Mouse (Mus musculus) MEL (cell line): Measurements from ENCODE around the gene Ryr2.
A peak's percentile ranks its signal among the peaks of the same experiment; 100 is the strongest.

Experiments
- CTCF ChIP-seq, 3 experiments: IDR thresholded peaks in 2 of 3; conservative IDR thresholded peaks in 1 of 3; 2 replicates each; pipeline ENCODE4 v1.5.1; 2011 to 2012; ENCODE audit warnings: low read length in 3 of 3, low read depth in 2 of 3, mild to moderate bottlenecking in 2 of 3, improper control_type of control experiment in 1 of 3, inconsistent platforms in 1 of 3, mixed read lengths in 1 of 3, moderate library complexity in 1 of 3; ENCODE audit not compliant: control insufficient read depth in 1 of 3, insufficient read depth in 1 of 3, poor library complexity in 1 of 3, severe bottlenecking in 1 of 3
- EP300 ChIP-seq, 2 experiments: IDR thresholded peaks; 2 replicates each; pipeline ENCODE4 v1.6.1; 2011; ENCODE audit warnings: improper control_type of control experiment in 2 of 2, low read length in 2 of 2, low read depth in 1 of 2, mild to moderate bottlenecking in 1 of 2
- JUND ChIP-seq: IDR thresholded peaks from 2 replicates; pipeline ENCODE4 v1.6.1; 2011; ENCODE audit warnings: low read depth, mild to moderate bottlenecking, improper control_type of control experiment, low read length
- MAFK ChIP-seq: IDR thresholded peaks from 2 replicates; pipeline ENCODE4 v1.6.1; 2011; ENCODE audit warnings: low read depth, mild to moderate bottlenecking, low read length, improper control_type of control experiment, borderline replicate concordance
- MAX ChIP-seq: IDR thresholded peaks from 2 replicates; pipeline ENCODE4 v1.6.1; 2011; ENCODE audit warnings: low read length, improper control_type of control experiment
- NELFE ChIP-seq: IDR thresholded peaks from 2 replicates; pipeline ENCODE4 v1.6.1; 2011; ENCODE audit warnings: low read depth, low read length, improper control_type of control experiment
- POLR2A ChIP-seq, 2 experiments: IDR thresholded peaks; 2 replicates each; pipeline ENCODE4 v1.6.1; 2011 to 2012; ENCODE audit warnings: low read length in 2 of 2, mild to moderate bottlenecking in 2 of 2, control low read depth in 1 of 2, improper control_type of control experiment in 1 of 2, low read depth in 1 of 2, moderate library complexity in 1 of 2; ENCODE audit not compliant: control insufficient read depth in 1 of 2, insufficient read depth in 1 of 2, poor library complexity in 1 of 2
- RCOR1 ChIP-seq: IDR thresholded peaks from 2 replicates; pipeline ENCODE4 v1.6.1; 2012; ENCODE audit warnings: low read depth, mild to moderate bottlenecking, inconsistent platforms, low read length, improper control_type of control experiment
- TBP ChIP-seq: IDR thresholded peaks from 2 replicates; pipeline ENCODE4 v1.8.0; 2011; ENCODE audit warnings: low read depth, low read length, improper control_type of control experiment
- UBTF ChIP-seq: IDR thresholded peaks from 2 replicates; pipeline ENCODE4 v1.6.1; 2012; ENCODE audit warnings: low read depth, mild to moderate bottlenecking, inconsistent platforms, low read length, improper control_type of control experiment, moderate library complexity, borderline replicate concordance; ENCODE audit not compliant: insufficient read depth
- ZC3H11A ChIP-seq: IDR thresholded peaks from 2 replicates; pipeline ENCODE4 v1.6.1; 2012; ENCODE audit warnings: low read depth, mild to moderate bottlenecking, inconsistent platforms, low read length, improper control_type of control experiment

- TF ChIP-seq MAFK (no peak), POLR2A (IDR thresholded peaks at IDR 0.05; ENCODE audit: control insufficient read depth in 1 of 2, insufficient read depth in 1 of 2, low read depth in 1 of 2, low read length in 2 of 2, poor library complexity in 1 of 2) (no peak), NELFE (no peak), CTCF (IDR thresholded peaks at IDR 0.05 in 2 of 3, conservative IDR thresholded peaks at IDR 0.05 in 1 of 3; ENCODE audit: control insufficient read depth in 1 of 3, insufficient read depth in 1 of 3, low read depth in 2 of 3, low read length in 3 of 3, poor library complexity in 1 of 3, severe bottlenecking in 1 of 3) (no peak), EP300 (IDR thresholded peaks at IDR 0.05; ENCODE audit: low read depth in 1 of 2, low read length in 2 of 2) (peak; percentile 30 to 65; a peak in 3 of 4 replicates), ZC3H11A (no peak), MAX (no peak), UBTF (no peak), JUND (no peak), TBP (no peak), RCOR1 (no peak)
Observed at GRCm38 (mm10) chr13:11915619-11916018, 191.1 kb downstream of the Ryr2 start.
